Mouse (Mus musculus): ENCODE measurements around the gene Doc2b.
"Not testable (repeated sequence)": the region's sequence is repeated elsewhere in the genome, so short reads cannot be mapped to it uniquely, and the experiment has no call there.

Doc2b gene

GRCm38 (mm10) chr11:75735462-75736252 is 60.2 kb downstream of the Doc2b start:
- DNase-seq = no peak

DNA sequence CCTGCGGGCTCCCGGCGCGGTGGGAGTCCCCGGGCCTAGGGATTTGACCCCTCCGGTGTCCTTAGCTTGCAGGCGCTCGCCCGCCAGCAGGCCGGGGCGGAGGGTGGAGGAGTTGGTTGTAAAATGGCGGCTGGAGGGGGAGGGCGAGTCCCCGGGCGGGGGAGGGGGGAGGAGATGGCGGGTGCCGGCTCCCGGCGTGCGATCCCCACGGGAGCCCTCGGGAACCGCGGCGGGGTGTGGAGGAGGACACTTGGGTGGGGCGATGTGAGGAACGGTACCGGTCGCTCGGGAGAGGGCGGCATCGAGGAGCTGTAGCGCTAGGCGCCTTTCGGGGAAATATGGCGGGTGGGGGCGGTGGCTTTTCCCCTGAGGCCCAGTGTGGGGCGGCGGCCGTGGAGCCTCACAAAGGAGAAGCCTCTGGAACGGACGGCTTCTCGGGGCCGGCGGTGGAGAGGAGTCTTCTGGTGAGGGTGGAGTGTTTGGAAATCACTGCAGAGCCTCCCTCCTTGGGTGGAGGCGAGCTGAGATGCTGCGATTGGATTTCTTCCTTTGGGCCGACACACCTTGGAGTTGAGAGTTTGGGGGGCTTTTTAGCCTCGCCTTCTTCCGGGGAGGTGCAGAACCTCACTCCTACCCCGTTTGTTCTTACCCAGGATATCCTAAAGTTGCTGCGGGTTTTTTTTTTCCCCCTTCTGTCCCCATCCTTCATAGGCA is 62.5 kb downstream of the Doc2b start:
- DNase-seq = peak; percentile 76

- peak; percentile 90 for DNase-seq
Measured at GRCm38 (mm10) chr11:75732434-75733226, 63.2 kb downstream of the Doc2b start, which contains the start of gene Ywhae. Ywhae (plus strand) TSS chr11:75732869.

DNA sequence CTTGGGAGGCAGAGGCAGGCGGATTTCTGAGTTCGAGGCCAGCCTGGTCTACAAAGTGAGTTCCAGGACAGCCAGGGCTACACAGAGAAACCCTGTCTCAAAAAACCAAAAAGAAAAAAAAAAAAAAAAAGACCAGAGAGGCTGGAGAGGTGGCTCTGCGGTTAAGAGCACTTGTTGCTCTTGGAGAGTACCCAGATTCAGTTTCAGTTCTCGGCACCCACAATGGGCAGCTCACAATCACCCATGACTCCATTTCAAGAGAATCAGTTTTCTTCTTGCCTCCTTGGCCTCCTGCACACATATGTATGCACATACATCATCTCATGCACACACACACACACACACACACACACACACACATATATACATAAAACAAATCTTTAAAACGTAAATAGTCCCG is 68.2 kb downstream of the Doc2b start:
- not testable (repeated sequence) for DNase-seq

DNA sequence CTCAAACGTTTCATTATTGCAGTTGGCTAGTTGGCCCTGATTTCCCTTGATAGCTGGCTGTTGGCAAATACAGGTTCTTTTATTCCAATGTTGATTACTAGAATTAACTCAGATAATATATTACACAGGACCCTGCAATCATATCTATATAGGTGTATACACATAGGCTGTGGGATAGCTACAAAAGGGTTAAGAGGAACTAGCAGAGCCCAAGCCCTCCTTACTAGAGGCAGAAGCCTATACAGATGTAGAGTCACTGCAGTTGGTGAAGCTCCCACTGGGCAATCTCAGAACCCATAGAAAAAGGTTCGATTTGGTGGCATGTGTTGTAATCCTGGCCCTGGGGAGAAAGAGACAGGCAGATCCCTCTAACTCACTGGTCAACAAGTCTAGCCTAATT is 68.7 kb downstream of the Doc2b start:
- DNase-seq = no peak

DNA sequence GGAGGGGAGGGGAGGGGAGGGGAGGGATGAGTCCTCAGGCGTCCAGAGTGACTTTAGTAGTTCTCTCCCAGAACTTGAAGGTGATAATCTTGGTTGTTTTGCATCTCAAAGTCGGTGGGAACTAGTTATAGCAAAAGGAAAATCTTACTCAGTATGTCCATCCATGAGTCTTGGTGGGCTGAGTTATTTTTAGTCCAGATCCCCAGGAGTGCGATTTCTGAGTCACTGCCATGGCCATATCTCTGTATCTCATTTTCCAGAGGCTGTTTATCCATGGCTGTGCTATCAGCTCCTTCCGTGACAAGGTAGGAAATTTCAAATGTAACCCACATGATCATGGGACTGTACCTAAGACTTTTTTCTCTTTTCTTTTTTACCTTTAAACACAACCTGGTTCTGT is 73.5 kb downstream of the Doc2b start:
- no peak for DNase-seq

Measured in thymus, postnatal 14 days (tissue).